Mouse (Mus musculus) lung, postnatal 10 days (tissue): ENCODE data around the gene Olfr1358.
"Not testable (repeated sequence)": the region's sequence is repeated elsewhere in the genome, so short reads cannot be mapped to it uniquely, and the experiment has no call there.

Experiments
- DNase-seq: peaks from one replicate; pipeline ENCODE4 v3.0.0; 2021

The Olfr1358 gene

DNA sequence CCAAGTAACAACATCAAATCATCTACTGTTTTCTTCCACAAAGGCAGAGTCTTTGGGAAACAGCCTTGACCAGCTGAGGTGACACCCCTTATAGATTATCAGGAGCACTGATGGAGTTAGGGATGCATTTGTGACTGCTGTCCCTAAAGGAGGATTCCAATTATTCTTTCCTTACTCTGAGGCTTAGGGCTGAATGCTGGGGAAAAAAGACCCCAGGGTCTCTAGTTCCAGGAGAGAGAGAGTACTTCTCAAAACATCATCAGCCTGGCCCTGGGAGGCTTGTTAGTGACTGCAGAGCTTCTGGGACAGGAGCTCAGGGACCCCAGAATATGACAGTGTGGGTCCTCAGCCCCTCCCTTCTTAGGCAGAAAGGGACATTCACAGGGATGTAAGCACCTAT is at the start of gene Olfr1358:
TSS of gene Olfr1358 (plus strand) at position 301 of the 400 bp plus-strand sequence.
- no peak for DNase-seq

- DNase-seq, result peak; percentile 46
Measured at GRCm38 (mm10) chr10:78467761-78468310, 49.4 kb upstream of the Olfr1358 start.

- DNase-seq, result no peak
Measured at GRCm38 (mm10) chr10:78470582-78471313, 46.5 kb upstream of the Olfr1358 start.

GRCm38 (mm10) chr10:78472046-78472445 is 45.2 kb upstream of the Olfr1358 start:
- no peak for DNase-seq

- no peak for DNase-seq
Measured at GRCm38 (mm10) chr10:78473434-78473833, 43.8 kb upstream of the Olfr1358 start.

- no peak for DNase-seq
Measured at GRCm38 (mm10) chr10:78474759-78475158, 42.5 kb upstream of the Olfr1358 start.

GRCm38 (mm10) chr10:78476821-78477220 is 40.4 kb upstream of the Olfr1358 start:
- no peak for DNase-seq

DNA sequence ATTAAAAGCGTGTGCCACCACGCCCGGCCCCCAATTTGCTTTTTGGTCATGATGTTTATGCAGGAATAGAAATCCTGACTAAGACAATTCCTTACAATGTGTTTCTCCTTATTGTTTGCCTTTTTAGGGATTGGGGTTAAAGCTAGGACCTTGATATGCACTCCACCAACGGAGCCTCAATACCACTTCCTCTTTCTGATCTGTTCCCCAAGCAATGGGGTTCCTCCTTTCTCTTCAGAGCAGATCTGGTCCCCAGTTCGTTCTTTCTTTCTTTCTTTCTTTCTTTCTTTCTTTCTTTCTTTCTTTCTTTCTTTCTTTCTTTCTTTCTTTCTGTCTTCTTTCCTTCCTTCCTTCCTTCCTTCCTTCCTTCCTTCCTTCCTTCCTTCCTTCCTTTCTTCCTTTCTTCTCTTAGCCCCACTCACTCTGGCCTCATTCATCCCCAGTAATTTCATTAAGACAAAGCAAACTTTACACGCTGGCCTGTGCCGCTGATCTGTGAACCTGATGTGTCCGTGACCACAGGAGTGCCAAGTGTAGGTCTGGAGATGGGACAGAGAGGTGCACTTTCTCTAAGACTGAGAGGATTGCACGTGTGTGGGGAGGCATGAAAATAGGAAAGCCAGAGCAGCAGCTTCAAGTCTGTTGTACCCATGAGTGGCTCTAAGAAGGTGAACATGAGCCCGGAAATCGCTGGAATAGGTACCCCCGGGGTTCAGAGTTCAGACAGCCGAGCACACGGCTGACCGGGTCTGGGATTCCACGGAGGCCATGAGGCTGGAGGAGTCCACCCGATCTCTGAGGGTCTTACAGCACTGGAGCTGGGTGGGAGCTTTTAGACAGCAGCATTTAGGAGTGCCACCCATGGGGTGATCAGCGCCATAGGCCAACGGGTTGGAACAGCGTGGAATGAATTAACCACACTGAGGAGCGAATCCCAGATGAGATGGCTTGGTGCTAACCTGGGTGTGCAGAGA is 36.0 kb upstream of the Olfr1358 start:
- no peak for DNase-seq

DNA sequence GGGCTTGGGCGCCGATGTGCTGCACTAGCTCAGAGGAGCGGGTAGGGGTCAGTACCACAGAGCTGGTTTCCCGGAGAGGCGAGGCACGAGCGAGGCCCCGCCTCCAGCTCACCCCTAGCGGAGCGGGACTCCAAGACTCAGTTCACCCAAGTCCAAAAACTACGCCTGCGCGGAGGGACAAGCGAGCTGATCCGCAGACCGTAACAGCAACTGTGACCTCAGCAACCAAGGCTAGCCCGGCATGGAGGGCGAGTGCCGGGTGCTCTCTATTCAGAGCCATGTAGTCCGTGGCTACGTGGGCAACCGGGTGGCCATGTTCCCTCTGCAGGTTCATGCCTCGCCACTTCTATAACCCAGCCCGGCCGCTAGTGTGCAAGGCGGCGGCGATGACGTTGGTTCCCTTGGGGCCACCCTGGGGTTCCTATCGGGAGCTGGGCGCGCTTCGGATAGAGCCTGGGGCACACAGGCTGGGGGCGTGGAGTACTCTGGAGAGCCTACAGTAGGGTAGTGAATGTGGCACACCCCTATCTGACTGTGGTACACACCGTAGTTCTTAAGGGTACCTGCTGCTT is 35.2 kb upstream of the Olfr1358 start:
- DNase-seq, result peak; percentile 56

GRCm38 (mm10) chr10:78485369-78485768 is 31.9 kb upstream of the Olfr1358 start:
- DNase-seq, result not testable (repeated sequence)

GRCm38 (mm10) chr10:78486871-78487270 is 30.4 kb upstream of the Olfr1358 start:
- DNase-seq, result no peak

DNA sequence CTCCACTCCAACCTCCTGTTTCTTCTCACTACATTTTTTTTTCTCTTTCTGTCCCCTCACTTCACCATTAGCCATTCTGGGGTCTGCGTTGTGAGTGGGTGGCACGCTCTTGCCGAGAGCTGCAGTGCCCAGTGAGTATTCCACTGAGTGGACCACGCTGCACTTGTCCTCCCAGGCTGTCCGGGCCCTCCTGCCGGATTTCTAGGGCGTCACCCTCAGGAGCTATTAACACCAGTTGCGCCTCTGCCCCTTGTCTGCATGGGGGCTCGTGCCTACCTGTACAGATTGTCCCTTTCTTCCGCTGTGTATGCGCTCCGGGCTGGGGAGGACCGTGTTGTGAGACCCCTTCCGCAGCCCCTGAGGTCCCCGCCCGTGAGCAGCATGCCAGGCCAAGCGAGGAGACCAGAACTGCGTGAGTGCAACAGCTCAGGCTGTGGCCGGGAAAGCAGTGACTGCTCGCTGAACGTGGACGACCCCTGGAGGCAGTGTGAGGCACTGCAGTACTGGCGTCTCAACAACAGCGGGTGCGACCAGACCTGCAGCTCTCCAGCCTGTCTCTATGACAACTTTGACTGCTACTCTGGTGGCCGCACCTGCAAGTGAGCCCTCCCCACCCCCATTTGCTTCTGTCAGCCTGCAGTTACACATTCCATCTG is 29.7 kb upstream of the Olfr1358 start:
- peak; percentile 86 for DNase-seq

- no peak for DNase-seq
Measured at GRCm38 (mm10) chr10:78502986-78503733, 14.1 kb upstream of the Olfr1358 start.

DNA sequence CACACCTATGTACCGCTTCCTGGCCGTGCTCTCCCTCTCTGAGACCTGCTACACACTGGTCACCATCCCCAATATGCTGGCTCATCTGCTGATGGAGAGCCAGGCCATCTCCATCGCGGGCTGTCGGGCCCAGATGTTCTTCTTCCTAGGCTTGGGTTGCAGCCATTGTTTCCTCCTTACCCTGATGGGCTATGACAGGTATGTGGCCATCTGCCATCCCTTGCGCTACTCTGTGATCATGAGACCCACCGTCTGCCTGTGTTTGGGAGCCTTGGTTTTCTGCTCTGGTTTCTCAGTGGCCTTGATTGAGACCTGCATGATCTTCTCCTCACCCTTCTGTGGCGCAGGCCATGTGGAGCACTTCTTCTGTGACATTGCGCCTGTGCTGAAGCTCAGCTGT is 2.6 kb downstream of the Olfr1358 start:
- peak; percentile 7 for DNase-seq

GRCm38 (mm10) chr10:78520260-78521005 is 3.2 kb downstream of the Olfr1358 start:
- DNase-seq, result peak; percentile 29

GRCm38 (mm10) chr10:78525071-78525470 is 7.8 kb downstream of the Olfr1358 start:
- DNase-seq, result not testable (repeated sequence)

DNA sequence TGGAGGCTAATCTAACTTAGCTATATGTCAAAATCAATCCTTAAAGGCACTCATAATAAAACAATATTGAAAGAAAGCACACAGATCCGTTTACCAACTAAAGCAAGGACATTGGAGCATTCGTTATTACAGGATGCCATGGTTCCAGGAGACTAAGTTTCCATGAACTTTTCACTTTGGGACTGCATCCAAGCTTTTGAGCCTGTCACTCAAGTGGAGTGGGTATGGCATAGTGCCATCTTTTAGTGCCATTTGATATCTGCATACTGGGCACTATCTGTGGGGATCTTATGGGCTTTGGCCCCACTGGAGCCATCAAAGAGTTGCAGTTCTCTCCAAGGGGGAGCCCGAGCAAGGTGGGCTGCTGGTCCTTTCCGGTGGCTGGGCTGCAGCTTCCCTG is 8.3 kb downstream of the Olfr1358 start:
- DNase-seq, result no peak

- peak; percentile 64 for DNase-seq
Measured at GRCm38 (mm10) chr10:78540943-78541342, 23.7 kb downstream of the Olfr1358 start.

DNA sequence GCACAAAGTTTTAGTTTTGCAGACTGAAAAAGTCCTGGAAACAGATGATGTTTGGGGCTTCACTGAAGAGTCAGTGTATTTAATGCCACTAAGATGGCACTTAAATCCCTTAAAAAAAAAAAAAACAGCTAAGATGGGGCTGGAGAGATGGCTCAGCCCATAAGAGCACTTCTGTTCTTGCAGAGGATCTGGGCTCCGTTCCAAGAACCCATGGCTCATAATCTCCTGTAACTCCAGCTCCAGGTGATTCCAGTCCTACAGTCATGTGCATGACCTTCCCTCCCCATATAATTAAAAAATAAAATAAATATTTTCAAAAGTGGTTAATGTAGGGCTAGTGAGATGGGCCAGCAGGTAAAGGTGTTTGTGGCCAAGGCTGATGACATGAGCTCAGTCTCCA is 47.8 kb downstream of the Olfr1358 start:
- DNase-seq, result no peak

DNA sequence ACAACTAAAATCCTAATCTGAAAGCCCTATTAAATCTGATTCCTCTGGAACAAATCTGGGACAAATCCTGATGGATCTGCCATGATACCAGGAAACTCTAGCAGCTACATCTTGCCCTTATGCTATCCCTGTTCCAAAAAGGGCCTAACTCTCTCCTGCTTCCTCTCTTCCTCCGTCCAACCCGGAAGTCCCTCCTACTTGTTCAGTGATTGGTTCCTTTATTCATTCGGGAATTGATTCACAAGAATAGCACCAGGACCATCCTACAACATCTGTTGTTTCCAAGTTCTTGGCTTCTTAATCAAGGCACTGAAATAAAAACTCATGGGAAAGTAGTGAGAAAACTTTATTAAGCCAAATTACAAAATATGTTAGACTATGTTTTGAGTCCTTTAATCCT is 52.0 kb downstream of the Olfr1358 start:
- DNase-seq, result no peak

DNA sequence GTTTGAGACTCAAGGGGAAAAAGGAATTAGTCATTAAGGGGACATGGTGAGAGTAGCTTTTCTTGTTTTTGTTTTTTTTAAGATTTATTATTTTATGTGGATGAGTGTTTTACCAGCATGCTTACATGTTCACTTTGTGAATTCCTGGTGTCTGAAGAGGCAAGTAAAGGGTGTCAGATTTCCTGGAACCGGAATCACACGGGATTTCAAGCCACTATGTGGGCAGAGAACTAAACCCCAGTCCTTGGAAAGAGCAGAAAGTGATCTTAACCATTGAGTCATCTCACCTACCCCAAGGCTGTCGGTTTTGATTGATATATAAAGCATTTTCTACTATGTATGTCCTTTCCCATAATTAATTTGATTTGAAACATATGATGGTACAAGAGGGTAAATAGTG is 52.5 kb downstream of the Olfr1358 start:
- no peak for DNase-seq
